Mouse (Mus musculus): Measurements from ENCODE around the gene Orai3.
A peak's percentile ranks its signal among the peaks of the same experiment; 100 is the strongest.
"Not testable (repeated sequence)": the region's sequence is repeated elsewhere in the genome, so short reads cannot be mapped to it uniquely, and the experiment has no call there.

Orai3 gene

DNA sequence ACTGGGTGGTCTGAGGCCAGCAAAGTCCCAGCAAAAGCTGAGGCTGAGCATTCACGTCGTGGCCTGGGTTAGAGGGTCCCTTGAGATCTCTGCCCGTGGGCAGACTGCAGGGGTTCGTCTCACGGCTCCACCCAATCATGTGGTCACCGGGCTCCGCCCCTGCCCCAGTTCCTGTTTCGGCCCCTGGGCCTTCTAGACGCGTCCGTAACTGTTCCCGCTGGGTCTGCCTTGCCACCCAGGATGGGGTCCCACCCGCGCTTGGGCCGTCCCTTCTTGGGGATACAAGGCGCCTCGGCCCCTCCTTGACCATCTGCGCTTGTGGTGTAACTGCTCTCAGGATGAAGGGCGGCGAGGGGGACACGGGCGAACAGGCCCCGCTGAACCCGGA is at the start of gene Orai3:
Gene Orai3 (plus strand): TSS at position 165 of the 388 bp plus-strand sequence.
- DNase-seq: peak; percentile 93 to 94

DNA sequence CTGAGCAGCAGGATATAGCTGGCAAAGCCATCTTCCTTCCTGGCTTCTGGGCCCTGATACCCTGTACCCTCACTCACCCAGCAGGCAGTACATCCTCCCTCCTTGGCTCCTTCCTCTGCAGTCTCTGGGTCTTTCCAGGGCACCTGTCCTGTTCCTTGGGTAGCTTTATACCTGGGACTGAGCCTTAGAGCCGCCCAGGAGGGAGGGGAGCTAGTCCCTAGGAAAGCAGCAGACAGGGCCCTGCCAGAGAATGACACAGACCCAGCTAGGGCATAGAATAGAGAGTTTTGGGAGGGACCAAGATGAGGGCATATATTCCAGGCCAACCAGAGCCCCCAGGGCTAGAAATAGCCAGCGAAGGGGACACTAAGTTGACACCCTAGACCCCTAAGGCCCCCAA is 44.1 kb upstream of the Orai3 start:
- no peak for DNase-seq

DNA sequence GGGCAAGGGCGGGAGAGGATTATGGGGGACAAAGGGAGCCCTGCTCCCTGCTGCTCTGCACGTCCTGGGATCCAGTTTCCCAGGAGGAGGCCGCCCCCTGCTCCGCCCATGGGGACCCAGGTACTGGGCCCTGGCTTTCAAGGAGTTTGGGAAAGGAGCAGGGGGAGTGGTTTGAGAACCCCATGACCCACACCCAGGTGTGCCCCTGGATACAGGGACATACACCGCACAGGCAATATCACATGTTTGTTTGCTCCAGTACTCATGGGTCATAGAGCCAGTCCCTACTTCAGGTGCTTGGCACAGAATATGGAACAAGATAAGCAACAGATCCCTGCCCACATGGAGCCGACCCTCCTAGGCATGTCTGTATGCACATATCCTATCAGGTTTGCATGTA is 43.7 kb upstream of the Orai3 start:
- DNase-seq: no peak

DNA sequence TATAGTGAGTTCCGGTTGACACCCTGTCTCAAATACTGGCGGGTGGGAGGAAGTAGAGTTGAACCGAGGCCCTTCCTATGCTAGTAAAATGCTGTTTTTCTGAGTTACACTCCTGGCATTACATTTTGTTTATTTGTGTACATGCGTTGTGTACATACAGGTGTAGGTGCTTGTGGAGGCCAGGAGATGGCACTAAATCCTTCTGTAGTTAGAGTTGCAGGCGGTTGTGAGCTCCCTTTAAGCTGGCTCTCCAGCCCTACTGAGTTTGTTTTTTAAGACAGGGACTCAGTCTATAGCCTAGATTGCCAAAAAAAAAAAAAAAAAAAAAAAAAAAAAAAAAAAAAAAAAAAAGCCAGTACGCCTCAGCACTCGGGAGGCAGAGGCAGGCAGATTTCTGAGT is 41.7 kb upstream of the Orai3 start:
- no peak for DNase-seq

DNA sequence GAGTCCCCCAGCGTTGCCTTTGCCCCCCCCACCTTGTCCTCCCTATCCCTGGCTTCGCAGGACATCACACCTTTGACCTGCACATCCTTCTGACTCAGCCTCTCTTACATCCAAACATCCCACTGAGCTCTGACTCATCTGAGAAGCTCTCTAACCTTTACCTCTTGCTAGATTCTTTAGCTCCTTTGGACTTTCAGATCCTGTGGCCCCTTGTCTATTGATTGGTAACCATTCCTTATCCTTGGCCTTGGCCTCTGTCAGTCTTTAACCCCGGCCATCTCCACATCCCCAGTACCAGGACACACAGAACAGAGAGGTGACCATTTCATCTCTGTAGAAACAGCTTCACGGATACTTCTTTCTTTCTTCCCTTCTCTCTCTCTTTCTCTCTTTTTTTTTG is 39.4 kb upstream of the Orai3 start:
- DNase-seq: no peak

DNA sequence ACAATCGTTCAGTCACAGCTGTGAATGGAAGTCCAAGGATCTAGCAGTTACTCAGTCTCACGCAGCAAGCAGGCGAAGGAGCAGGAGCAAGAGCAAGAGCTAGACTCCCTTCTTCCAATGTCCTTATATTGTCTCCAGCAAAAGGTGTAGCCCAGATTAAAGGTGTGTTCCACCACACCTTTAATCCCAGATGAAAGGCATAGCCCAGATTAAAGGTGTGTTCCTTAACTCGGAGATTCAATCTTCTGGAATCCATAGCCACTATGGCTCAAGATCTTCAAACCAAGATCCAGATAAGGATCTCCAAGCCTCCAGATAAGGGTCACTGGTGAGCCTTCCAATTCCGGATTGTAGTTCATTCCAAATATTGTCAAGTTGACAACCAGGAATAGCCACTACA is 37.5 kb upstream of the Orai3 start, which contains the start of gene Ctf2:
Gene Ctf2 (minus strand): TSS at position 101 of the 400 bp plus-strand sequence.
- DNase-seq: not testable (repeated sequence)

DNA sequence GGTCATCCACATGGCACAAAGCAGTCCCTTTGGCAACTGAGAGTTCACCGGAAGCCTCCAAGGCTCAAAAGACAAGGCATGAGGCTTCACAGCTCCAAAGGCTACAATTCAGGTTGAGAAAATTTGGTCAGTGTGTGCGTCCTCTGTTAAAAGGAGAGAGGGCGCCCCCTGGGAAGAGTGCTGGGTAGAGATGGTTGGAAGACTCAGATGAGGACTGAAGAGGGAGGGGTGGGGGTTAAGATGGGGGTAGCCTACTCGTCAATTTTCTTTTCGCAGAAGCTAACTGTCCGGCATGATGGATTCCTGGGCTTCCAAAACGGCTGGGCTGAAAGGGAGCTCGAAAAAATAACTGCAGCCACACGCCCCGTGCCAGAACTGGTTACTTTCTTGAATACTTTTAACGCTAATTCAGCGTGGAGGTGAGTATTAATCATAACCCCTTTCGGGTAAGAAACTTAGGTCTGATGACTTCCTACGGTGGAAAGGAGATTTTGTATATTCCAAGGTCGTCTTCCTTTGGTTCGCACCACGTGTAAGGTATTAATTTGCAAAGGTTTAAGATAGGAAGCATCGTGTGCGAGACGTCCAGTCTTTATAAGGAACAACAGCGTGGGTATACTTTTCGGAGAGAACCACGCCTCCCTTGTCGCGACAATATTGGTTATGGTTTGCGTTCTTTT is 25.1 kb upstream of the Orai3 start, which contains the start of gene Fbxl19:
Gene Fbxl19 (plus strand): TSS at position 178 of the 680 bp plus-strand sequence.
- peak; percentile 70 to 78 for DNase-seq

DNA sequence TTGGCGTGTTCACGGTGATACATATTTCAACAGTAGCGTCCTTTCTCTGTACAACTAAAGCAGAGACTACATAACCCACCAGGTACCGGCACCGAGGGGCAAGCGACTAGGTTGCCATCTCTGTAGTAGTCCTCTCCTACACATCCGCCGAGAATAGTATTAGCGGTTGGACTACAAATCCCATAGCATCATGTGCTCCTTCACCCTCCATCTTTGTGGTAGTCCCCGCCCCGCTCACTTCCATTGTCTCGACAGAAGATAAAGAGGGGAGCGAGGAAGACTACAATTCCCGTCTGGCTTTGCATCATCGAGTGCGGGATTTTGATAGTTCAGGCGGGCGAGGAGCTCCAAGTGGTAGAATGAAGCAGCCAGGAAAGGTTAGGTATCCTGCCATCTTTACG is 24.4 kb upstream of the Orai3 start:
- DNase-seq: peak; percentile 96 to 97

DNA sequence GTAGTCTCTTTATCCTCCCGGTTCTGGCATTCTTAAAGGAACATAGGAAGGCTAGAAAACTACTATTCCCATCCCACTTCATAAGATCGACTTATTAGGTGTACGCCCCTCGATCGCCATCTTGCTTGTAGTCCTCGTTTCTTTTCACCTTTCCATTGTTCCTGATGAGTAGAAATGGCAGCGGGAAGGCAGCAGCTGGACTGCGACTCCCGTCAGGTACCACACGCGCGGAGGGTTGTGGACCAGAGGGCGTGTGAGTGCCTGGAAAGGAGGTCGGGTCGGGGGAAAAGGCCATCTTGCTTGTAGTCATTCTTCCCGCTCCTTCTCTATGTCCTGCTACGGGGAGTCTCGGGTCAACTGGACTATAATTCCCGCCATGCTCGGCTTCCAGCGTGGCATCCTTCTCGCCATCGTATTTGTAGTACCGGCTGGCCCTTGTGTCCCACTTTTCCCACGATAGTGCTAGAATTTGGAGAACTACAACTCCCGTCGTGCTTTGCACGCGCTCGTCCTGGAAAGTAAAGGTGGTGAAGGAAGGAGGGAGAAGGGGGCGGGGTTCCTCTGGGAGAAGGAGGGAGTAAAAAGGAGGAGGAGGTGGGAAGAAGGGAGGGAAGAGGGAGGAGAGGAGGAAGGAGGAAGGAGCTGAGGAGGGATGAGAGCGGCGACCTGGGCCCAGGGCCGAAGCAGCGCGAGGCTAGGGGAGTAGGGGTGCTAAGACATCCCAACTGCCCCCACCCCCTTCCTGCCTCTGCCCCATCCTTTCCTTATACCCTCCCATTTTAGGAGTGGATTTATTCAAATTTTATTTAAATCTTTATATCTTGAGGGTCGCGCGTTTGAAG is 23.7 kb upstream of the Orai3 start:
- peak; percentile 99 for DNase-seq

DNA sequence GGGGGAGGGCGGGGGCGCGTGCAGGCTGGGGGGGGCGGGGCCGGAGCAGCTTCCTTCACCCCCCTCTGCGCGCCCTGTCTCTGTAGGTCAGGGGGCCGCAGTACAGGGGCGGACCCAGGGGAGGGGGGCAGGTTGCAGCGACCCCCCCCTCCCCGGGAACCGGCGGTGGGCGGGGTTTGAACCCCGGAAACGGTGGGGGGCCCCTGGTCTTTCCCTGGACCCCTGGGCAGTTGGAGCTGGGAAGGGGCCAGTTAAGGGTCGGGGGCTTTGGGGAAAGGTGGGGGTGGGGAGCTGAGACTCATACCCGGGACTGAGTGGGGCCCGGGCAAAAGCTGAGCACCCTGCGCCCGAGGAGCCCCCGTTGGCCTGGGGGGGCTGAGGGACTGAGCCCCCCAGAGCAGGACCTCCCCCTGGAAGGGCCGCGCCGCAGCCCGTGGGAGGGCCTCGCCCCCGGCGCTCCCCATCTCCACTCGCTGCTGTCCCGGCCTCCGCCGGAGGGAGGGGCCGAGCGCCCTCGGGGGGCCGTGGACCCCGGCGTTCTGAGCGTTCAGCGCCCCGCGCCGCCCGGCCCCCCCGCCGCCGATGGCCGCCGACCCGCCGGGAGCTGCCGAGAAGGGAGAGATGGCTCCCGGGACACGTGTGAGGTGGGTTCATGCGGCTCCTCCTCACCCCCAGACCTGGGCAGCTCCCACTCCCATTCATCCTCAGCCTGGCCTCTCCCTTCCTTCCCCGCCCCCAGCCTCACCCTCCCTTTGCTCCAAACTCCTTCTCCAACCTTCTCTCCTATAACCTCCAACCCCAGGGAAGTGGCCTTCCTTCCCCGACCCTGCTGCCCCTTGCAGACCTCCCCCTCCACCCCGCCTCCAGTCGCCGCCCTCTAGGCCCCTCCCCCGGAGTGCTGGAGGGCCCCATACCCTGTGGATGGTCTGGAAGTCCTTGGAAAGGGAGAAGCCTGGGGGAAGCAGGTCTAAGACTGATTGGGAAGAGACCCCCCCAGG is 22.8 kb upstream of the Orai3 start:
- DNase-seq: no peak

DNA sequence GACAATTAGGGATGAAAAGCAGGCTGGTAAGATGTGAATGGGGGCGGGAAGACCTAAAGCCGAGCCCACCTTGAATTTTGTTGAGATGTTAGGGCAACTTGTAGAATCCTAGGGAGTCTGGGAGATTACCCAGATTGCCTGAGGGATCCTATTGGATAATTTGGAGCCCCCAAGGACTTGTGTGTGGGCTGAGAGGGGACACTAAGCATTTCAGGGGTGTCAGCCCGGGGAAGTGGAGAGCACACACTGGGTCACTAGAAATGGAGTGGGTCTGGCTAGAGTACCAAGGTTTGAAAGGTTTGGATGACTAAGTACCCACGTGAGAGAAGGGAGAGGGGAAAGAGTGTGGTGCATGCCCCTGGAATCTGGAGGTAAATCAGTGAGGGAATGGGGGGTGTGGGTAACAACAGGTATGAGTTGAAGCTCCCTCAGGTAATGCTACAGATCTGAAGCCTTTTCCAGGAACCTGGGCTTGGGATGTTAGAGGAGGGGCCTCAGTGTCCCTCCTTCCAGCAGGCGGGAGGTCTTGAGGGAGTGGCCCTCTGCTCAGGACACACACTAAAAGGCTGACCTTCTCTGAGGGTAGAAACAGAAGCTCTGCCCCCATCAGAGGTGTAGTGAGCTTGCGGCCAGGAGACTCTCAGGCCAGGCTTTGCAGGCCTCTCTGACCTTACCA is 21.9 kb upstream of the Orai3 start:
- DNase-seq: no peak

DNA sequence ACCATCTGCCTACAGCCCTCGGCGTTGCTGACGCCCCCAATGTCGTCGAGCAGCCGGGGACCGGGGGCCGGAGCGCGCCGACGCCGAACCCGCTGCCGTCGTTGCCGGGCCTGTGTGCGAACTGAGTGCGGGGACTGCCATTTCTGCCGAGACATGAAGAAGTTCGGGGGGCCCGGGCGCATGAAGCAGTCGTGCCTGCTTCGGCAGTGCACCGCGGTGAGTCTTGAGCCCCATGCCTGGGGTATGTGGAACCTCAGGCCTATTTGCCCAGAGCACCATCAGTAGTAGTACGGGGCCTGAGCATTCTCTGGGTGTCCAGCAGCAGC is 21.4 kb upstream of the Orai3 start:
- DNase-seq: no peak

DNA sequence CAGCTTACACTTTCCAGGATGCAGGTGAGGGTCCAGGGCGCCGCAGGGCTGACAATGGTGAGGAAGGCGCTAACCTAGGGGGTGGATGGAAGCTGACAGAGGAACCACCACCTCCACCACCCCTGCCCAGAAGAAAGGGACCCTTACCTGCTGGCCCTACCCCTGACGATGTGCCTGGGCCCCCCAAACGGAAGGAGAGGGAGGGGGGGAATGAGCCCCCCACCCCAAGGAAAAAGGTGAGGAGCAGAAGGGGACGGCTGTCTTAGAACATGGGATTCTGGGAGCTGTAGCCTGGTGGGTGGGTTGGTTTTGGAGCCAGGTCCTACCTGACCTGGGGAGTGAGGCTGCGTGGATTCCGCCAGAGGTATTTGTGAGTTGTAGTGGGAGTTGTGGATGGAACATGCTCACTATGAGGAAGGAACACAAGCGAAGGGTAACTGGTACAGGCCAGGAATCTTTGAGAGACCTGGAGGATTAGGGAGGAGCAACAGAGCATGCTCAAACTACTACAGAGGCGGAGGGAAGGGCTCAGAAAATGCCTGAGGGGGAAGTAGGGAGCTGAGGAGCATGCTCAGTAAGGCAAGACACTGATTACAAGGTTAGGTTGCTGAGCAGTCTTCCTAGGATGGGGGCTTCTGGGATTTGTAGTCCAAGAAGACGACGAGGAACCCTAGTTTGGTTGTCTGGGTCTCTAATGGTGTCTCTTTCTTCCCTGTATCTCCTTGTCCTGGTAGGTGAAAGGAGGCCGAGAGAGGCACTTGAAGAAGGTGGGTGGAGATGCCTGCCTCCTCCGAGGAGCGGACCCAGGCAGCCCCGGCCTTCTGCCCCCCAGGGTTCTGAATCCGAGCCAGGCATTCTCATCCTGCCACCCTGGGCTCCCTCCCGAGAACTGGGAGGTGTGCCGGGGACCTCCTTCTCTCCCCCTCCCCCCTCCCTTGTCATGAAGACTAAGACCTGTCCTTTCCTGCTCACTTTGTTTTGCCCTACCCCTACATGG is 19.2 kb upstream of the Orai3 start:
- peak in 1 of 2 experiments; percentile 57 for DNase-seq

DNA sequence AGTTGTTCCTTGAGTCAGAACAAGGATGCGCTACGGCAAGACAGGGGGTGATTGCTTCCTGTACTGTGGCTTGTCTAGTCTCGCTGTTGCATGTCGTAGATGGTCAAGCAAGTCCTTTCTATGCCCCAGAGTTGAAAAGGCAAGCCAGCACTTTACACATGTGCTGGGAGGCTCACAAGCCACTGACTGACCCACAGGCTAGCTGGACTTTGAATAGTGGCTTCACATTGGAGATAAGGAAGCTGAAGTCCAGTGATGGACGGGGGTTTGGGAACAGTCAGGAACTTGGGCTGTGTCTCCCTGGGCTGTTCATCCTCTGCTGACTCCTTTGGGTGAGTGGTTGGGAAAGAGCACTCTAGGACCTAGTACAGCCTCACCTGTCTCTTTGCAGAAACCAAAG is 18.0 kb upstream of the Orai3 start:
- DNase-seq: no peak

DNA sequence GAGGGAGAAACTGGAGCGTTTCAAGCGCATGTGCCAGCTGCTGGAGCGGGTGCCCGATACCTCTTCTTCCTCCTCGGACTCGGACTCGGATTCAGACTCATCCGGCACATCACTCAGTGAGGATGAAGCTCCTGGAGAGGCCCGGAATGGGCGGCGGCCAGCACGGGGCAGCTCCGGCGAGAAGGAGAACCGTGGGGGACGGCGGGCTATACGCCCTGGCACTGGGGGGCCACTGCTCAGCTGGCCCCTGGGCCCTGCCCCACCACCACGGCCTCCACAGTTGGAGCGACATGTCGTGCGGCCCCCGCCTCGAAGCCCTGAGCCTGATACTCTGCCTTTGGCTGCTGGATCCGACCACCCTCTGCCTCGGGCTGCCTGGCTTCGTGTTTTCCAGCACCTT is 17.5 kb upstream of the Orai3 start:
- DNase-seq: no peak

DNA sequence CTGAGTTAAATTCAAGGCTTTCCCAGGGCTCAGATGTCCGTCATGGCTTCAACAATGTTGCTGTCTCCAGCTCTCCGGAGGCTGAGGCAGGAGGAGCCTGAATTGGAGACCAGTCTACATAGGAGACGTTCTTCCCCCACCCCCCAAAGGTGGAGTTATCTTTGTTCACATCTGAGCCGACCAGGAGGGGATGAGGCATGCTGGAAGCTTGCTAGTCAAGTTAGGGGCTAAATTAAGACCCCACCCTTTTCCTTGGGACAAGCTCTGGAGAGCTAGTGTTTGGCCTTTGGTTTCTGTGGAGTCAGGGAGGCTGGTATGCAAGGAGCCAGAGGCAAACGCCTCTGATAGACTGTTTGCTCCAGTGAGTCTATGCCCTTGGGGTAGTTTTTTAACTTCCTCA is 16.5 kb upstream of the Orai3 start:
- no peak for DNase-seq

DNA sequence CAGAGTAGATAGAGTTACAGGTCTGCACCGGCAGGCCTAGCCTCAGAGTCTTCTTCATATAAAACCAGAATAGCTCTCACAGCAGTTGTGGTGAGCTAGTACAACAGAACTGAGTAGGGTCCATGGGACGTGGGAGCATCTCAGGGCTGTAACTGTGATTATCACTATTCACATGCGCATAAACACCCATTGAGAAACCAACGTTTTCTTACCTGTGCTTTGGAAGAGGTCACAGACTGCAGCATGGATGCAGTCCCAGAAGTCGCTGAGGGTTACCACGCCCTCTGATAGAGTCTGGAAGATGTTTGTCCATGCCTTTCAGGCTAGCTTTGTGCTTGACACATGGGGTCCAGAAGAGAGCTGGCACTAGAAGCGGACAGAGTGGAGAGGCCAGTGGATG is 15.9 kb upstream of the Orai3 start:
- no peak for DNase-seq

DNA sequence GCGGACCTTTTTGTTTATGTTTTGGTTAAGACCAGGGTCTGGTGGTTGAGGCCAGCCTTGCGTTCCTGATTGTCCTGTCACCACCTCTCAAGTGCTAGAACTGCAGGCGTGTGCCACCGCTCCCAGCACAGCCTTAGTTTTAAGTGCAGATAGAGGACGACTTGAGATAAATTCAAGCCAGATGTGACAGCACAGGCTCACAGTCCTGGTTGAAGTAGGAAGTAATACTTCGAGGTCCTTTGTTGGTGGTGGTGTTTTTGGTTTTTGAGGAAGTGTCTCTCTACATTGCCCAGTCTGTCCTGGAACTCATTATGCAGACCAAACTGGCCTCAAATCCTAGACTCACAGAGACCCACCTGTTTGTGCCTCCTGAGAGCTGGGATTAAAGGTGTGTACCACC is 9.9 kb upstream of the Orai3 start:
- DNase-seq: no peak

DNA sequence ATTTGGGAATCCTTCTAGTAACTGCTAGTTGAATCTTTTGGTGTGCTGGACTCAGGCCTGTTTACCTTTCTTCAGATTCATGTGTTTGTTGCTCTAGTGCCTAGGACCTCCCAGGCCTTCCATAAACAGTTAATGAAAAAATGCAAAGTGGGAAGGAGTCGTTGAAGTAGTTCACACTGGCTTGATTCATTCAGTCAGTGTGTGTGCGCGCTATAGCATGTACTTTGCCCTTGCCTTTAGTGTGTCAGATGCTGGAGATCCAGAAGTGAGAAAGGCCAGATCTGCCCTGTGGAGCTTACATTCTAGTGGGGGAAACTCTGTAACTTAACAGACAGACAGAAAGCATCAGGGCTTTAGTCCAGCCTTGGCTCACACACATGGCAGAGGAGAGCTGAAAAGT is 9.1 kb upstream of the Orai3 start:
- DNase-seq: no peak

DNA sequence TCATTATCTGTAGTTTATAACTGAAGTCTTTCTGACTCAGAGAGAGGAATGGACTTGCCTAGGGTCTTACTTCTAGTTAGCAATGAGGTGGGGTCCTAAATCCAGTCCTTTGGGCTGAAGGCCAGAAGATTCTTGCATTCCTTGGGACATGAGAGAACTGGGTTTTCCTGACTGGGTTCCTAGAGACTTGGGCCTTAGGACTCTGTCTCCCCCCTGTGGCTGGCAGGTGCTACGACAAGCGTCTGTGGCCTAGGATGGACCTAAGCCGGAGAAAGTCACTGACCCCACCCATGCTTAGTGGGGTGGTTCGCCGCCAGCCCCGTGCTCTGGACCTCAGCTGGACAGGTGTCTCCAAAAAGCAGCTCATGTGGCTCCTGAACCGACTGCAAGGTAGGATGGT is 8.6 kb upstream of the Orai3 start:
- peak; percentile 66 to 72 for DNase-seq

DNA sequence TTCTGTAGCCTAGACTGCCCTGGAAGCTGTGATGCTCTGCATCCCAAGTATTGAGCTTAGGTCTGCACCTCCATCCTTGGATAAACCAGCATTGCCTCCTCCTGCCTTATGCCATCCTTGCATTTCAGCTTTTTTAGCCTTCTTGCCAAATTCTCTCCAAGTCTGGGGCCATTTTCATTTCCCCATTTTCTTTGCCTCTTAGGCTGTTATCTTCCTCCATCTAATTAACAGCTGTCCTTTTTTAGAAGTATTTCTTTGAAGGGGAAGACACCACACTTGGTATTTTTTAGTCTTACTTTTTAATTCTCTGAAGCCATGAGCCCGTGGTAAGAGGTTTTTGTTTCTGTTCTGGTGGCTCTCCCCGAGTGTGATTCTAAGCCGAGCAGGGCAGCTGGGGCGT is 6.0 kb upstream of the Orai3 start:
- no peak for DNase-seq

Data from lung, adult 18-20 months (tissue).